Mouse (Mus musculus) heart, adult 2 months (tissue): ENCODE results near the gene Mat2a.
"Not testable (repeated sequence)": the region's sequence is repeated elsewhere in the genome, so short reads cannot be mapped to it uniquely, and the experiment has no call there.

Experiments used
- CTCF ChIP-seq: fragments of 200-600 bp; IDR thresholded peaks from 2 replicates; pipeline ENCODE4 v1.8.1; 2022; ENCODE audit warnings: antibody characterized with exemption, mild to moderate bottlenecking, moderate library complexity
- EP300 ChIP-seq: fragments of 200-500 bp; IDR thresholded peaks from 2 replicates; pipeline ENCODE4 v1.6.1; 2011; ENCODE audit warnings: low read depth, low read length, control low read depth; ENCODE audit not compliant: insufficient read depth
- POLR2A ChIP-seq: fragments of 200-500 bp; IDR thresholded peaks from 2 replicates; pipeline ENCODE4 v1.6.1; 2011; ENCODE audit warnings: mild to moderate bottlenecking, low read depth, low read length, control low read depth; ENCODE audit not compliant: insufficient read depth

GRCm38 (mm10) chr6:72478691-72479090, 39.3 kb upstream of the Mat2a start:
- not testable (repeated sequence) for TF ChIP-seq CTCF, POLR2A, EP300
